Comparison of ENCODE assay signal across 23 mouse cellular contexts in the genomic region with DNA sequence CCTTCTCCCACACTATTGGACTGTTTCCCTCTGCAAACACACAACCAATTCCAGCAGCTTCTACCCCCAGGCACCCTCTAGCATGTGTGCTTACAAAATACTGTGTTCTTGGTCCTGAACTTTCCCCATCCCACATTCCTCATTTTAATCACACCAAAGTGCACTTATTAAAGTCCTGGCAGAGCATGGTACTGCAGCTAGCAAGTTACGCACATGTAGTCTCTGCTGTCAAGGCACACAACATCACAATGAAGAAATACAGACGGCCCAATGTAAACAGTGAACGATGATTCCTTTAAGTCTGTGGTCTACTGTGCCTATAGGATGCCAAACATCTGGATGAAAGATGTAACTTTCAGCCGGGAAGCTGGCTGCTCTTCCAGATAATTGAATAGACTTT.
DNase-seq lines count a peak whose midpoint lies in the region; ATAC-seq lines count a peak whose summit lies in the region.
"Had no signal": no experiment of that assay in that cellular context is flagged by ENCODE, and none has a peak within 500 bp of the region (broad histone marks: within the 10 kb centered on the region; RNA-seq: fewer than 3 reads in every experiment).

No protein-coding gene starts in this region.

- H3K27ac ChIP-seq in lung, embryonic 15.5 days: 0 out of 2 replicates have a peak overlapping the region, but pooled peaks have one; percentile 18
- no peak overlapping the region for H3K27ac ChIP-seq in embryonic facial prominence, embryonic 14.5 days (replicated peaks; ENCODE audit: low read depth, low read length)
- H3K27ac ChIP-seq in limb, embryonic 15.5 days: no peak overlapping the region
- no peak overlapping the region for H3K27ac ChIP-seq in hindbrain, embryonic 12.5 days
- H3K27ac ChIP-seq: forebrain, embryonic 10.5 days; heart, embryonic 15.5 days; hindbrain, postnatal 0 days; liver, embryonic 15.5 days; midbrain, embryonic 12.5 days; neural tube, embryonic 12.5 days had no signal

- no peaks in the 10 kb centered on the region for H3K27me3 ChIP-seq in lung, embryonic 15.5 days
- H3K27me3 ChIP-seq in embryonic facial prominence, embryonic 14.5 days (replicated peaks; ENCODE audit: control insufficient read depth, insufficient read depth, low read length): no peaks in the 10 kb centered on the region
- H3K27me3 ChIP-seq in limb, embryonic 15.5 days: no peaks in the 10 kb centered on the region
- H3K27me3 ChIP-seq in hindbrain, embryonic 12.5 days: no peaks in the 10 kb centered on the region
- H3K27me3 ChIP-seq: heart, embryonic 15.5 days; liver, embryonic 15.5 days; midbrain, embryonic 12.5 days; neural tube, embryonic 12.5 days had no signal

- H3K9me3 ChIP-seq in lung, embryonic 15.5 days: no peaks in the 10 kb centered on the region
- H3K9me3 ChIP-seq in embryonic facial prominence, embryonic 14.5 days (ENCODE audit: control insufficient read depth, low read length): no peaks in the 10 kb centered on the region
- H3K9me3 ChIP-seq in limb, embryonic 15.5 days: no peaks in the 10 kb centered on the region
- H3K9me3 ChIP-seq in hindbrain, embryonic 12.5 days (replicated peaks): no peaks in the 10 kb centered on the region
- H3K9me3 ChIP-seq: forebrain, embryonic 10.5 days; G1E; heart, embryonic 15.5 days; liver, embryonic 15.5 days; midbrain, embryonic 12.5 days; neural tube, embryonic 12.5 days had no signal

- no peak overlapping the region for H3K4me3 ChIP-seq in lung, embryonic 15.5 days
- H3K4me3 ChIP-seq in embryonic facial prominence, embryonic 14.5 days (ENCODE audit: low read depth, low read length): no peak overlapping the region
- no peak overlapping the region for H3K4me3 ChIP-seq in limb, embryonic 15.5 days
- no peak overlapping the region for H3K4me3 ChIP-seq in hindbrain, embryonic 12.5 days
- H3K4me3 ChIP-seq: forebrain, embryonic 10.5 days; heart, embryonic 15.5 days; liver, embryonic 15.5 days; midbrain, embryonic 12.5 days; neural tube, embryonic 12.5 days had no signal

- peak; percentile 45 for DNase-seq in heart, adult 11 months
- no peak for DNase-seq in heart, adult 18-20 months
- no peak for DNase-seq in lung, postnatal 25 days (ENCODE audit: low spot score)
- DNase-seq in embryonic facial prominence, embryonic 14.5 days (ENCODE audit: low spot score): peak; percentile 92
- no peak for DNase-seq in urinary bladder, postnatal 10 days (ENCODE audit: low spot score)
- DNase-seq: cerebellum, adult 18-20 months; cerebellum, postnatal 25 days; kidney, adult 8-10 months; kidney, postnatal 25 days; layer of hippocampus, adult 9-11 months; right cerebral cortex, postnatal 4 days; thymus, adult 18-20 months; thymus, postnatal 4 days had no signal

- no peaks in the 10 kb centered on the region for H3K36me3 ChIP-seq in lung, embryonic 15.5 days
- H3K36me3 ChIP-seq in embryonic facial prominence, embryonic 14.5 days (ENCODE audit: control insufficient read depth, insufficient read depth, low read length): no peaks in the 10 kb centered on the region
- H3K36me3 ChIP-seq in limb, embryonic 15.5 days: no peaks in the 10 kb centered on the region
- H3K36me3 ChIP-seq in hindbrain, embryonic 12.5 days: no peaks in the 10 kb centered on the region
- H3K36me3 ChIP-seq: forebrain, embryonic 10.5 days; G1E; heart, embryonic 15.5 days; liver, embryonic 15.5 days; midbrain, embryonic 12.5 days; neural tube, embryonic 12.5 days had no signal

- no peak overlapping the region for H3K4me2 ChIP-seq in lung, embryonic 15.5 days
- no peak overlapping the region for H3K4me2 ChIP-seq in embryonic facial prominence, embryonic 14.5 days (ENCODE audit: low read depth, low read length)
- no peak overlapping the region for H3K4me2 ChIP-seq in limb, embryonic 15.5 days
- no peak overlapping the region for H3K4me2 ChIP-seq in hindbrain, embryonic 12.5 days (replicated peaks)
- H3K4me2 ChIP-seq: heart, embryonic 15.5 days; liver, embryonic 15.5 days; midbrain, embryonic 12.5 days; neural tube, embryonic 12.5 days had no signal

- H3K4me1 ChIP-seq in lung, embryonic 15.5 days: no peaks in the 10 kb centered on the region
- peaks cover 14% of the 10 kb centered on the region; the same call in 1 of the 2 replicates for H3K4me1 ChIP-seq in embryonic facial prominence, embryonic 14.5 days (ENCODE audit: control insufficient read depth, insufficient read depth, low read length)
- H3K4me1 ChIP-seq in limb, embryonic 15.5 days: peaks cover 18% of the 10 kb centered on the region
- no peaks in the 10 kb centered on the region for H3K4me1 ChIP-seq in hindbrain, embryonic 12.5 days
- H3K4me1 ChIP-seq: forebrain, embryonic 10.5 days; heart, embryonic 15.5 days; liver, embryonic 15.5 days; midbrain, embryonic 12.5 days; neural tube, embryonic 12.5 days had no signal

- ATAC-seq in lung, embryonic 15.5 days (ENCODE audit: borderline replicate concordance, extremely low read depth, low FRiP score, low TSS enrichment): peak; percentile 89; the same call in 1 of the 2 replicates
- peak; percentile 92 for ATAC-seq in embryonic facial prominence, embryonic 14.5 days (ENCODE audit: low read depth)
- ATAC-seq in limb, embryonic 15.5 days (ENCODE audit: insufficient number of reproducible peaks, low FRiP score, low TSS enrichment, low read depth): peak; percentile 88
- ATAC-seq in hindbrain, embryonic 12.5 days (ENCODE audit: low FRiP score): no peak
- ATAC-seq: hindbrain, postnatal 0 days had no signal

- H3K9ac ChIP-seq in lung, embryonic 15.5 days: no peak overlapping the region
- no peak overlapping the region for H3K9ac ChIP-seq in embryonic facial prominence, embryonic 14.5 days (ENCODE audit: low read depth, low read length)
- no peak overlapping the region for H3K9ac ChIP-seq in limb, embryonic 15.5 days
- H3K9ac ChIP-seq in hindbrain, embryonic 12.5 days: no peak overlapping the region
- H3K9ac ChIP-seq: heart, embryonic 15.5 days; liver, embryonic 15.5 days; midbrain, embryonic 12.5 days; neural tube, embryonic 12.5 days had no signal

- 33% methylated on average over 4 of the region's 4 CpGs for WGBS in lung, embryonic 15.5 days
- WGBS in embryonic facial prominence, embryonic 14.5 days: 28% methylated on average over 4 of the region's 4 CpGs
- WGBS in limb, embryonic 15.5 days: 27% methylated on average over 4 of the region's 4 CpGs
- 83% methylated on average over 4 of the region's 4 CpGs for WGBS in hindbrain, embryonic 12.5 days

Comparison
In these comparisons a context has a peak if more than half of its experiments do, and no peak if none do; other contexts are left out.
1. DNase-seq: peak in heart, adult 11 months (single experiment) and embryonic facial prominence, embryonic 14.5 days (single experiment); none in heart, adult 18-20 months (0 of 2), lung, postnatal 25 days (single experiment) and urinary bladder, postnatal 10 days (single experiment).